ENCODE assay signal across 8 mouse cellular contexts in the genomic region with DNA sequence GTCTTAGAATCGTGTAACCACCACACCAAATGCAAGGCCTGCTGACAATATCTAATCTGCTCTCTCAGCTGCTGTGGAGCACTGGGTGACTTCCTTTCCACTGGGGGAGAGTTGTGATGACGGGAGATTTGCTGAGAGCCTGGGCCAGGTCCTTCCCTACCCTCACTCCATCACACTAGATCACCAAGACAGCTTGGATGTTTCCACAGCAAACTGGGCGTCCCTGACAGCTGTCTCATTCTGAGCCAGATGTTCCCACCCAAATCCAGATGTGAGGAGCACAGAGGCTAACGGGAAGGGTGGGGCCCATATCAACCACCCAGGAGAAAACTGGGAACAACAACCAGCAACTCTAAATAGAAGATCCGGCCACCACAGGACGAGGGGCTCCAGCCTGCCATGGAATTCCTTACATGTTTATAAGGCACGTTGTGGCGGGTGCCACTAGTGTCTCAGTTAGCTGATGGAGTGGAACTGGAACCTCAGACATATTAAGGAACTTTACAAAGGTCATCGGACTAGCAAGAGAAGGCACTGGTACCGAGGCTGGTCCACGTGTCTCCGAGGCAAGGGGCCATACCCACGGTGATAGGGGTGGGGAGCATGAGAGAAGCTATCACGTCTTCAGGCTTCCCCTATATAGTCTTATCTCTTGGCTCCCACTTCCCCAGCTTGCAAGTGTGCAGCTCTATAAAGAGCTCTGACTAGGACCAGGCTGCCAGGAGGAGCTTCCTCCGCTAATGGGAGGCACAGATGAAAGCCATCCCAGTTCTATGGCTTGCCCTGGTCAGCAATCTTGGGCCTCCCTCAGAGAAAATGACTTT. TPM values are rescaled to one million over a fixed set of nuclear protein-coding genes. Genes with fewer than 3 reads are reported as not detected.
A peak's percentile ranks its signal among the peaks of the same experiment; 100 is the strongest.
DNase-seq lines count a peak whose midpoint lies in the region; ATAC-seq and TF ChIP-seq lines count a peak whose summit lies in the region.

No protein-coding gene starts in this region.

- TF ChIP-seq CTCF in intestine, postnatal 0 days (IDR thresholded peaks at IDR 0.05; ENCODE audit: low read depth), result no peak

- 80% methylated on average over 15 of the region's 15 CpGs for WGBS in hindbrain, embryonic 10.5 days
- 79% methylated on average over 15 of the region's 15 CpGs for WGBS in hindbrain, embryonic 11.5 days
- 65% methylated on average over 15 of the region's 15 CpGs for WGBS in intestine, postnatal 0 days
- WGBS in midbrain, embryonic 15.5 days, result 82% methylated on average over 15 of the region's 15 CpGs

- no peak for ATAC-seq in hindbrain, embryonic 11.5 days (ENCODE audit: low FRiP score)
- no peak for ATAC-seq in intestine, postnatal 0 days
- no peak for ATAC-seq in midbrain, embryonic 15.5 days (replicated peaks)

- H3K9ac ChIP-seq in hindbrain, embryonic 11.5 days (ENCODE audit: low read depth, low read length), result no peak overlapping the region; the same call in 1 of the 2 replicates
- no peak overlapping the region for H3K9ac ChIP-seq in intestine, postnatal 0 days (ENCODE audit: low read depth, low read length)
- H3K9ac ChIP-seq in midbrain, embryonic 15.5 days, result peak overlapping the region; percentile 13

- H3K9me3 ChIP-seq in hindbrain, embryonic 10.5 days, result no peaks in the 10 kb centered on the region
- no peaks in the 10 kb centered on the region for H3K9me3 ChIP-seq in hindbrain, embryonic 11.5 days (ENCODE audit: control insufficient read depth, low read length)
- H3K9me3 ChIP-seq in intestine, postnatal 0 days (ENCODE audit: control insufficient read depth), result no peaks in the 10 kb centered on the region
- no peaks in the 10 kb centered on the region for H3K9me3 ChIP-seq in midbrain, embryonic 15.5 days

- no peak overlapping the region for H3K27ac ChIP-seq in hindbrain, embryonic 10.5 days
- H3K27ac ChIP-seq in hindbrain, embryonic 11.5 days (ENCODE audit: low read depth, low read length), result no peak overlapping the region
- H3K27ac ChIP-seq in intestine, postnatal 0 days (ENCODE audit: low read depth, low read length), result no peak overlapping the region; the same call in 1 of the 2 replicates
- H3K27ac ChIP-seq in midbrain, embryonic 15.5 days, result no peak overlapping the region

- 0 out of 2 replicates have a peak overlapping the region, but pooled peaks have one; percentile 4 for H3K4me3 ChIP-seq in hindbrain, embryonic 10.5 days
- H3K4me3 ChIP-seq in hindbrain, embryonic 11.5 days (ENCODE audit: low read depth, low read length), result no peak overlapping the region
- no peak overlapping the region for H3K4me3 ChIP-seq in intestine, postnatal 0 days (ENCODE audit: low read depth, low read length)
- no peak overlapping the region for H3K4me3 ChIP-seq in midbrain, embryonic 15.5 days

- peaks cover 35% of the 10 kb centered on the region for H3K4me1 ChIP-seq in hindbrain, embryonic 10.5 days (replicated peaks)
- no peaks in the 10 kb centered on the region; the same call in 1 of the 2 replicates for H3K4me1 ChIP-seq in hindbrain, embryonic 11.5 days (replicated peaks; ENCODE audit: control insufficient read depth, insufficient read depth, low read length)
- H3K4me1 ChIP-seq in intestine, postnatal 0 days (replicated peaks; ENCODE audit: control insufficient read depth, insufficient read depth, low read length), result no peaks in the 10 kb centered on the region; the same call in 1 of the 2 replicates
- H3K4me1 ChIP-seq in midbrain, embryonic 15.5 days, result peaks cover 25% of the 10 kb centered on the region

- DNase-seq in hindbrain, embryonic 10.5 days (ENCODE audit: low spot score), result no peak
- no peak for DNase-seq in hindbrain, embryonic 11.5 days (ENCODE audit: low spot score)
- peak; percentile 70 for DNase-seq in gastrocnemius, postnatal 25 days
- no peak for DNase-seq in layer of hippocampus, adult 18-20 months (ENCODE audit: low spot score in 2 of 2)
- DNase-seq in right cerebral cortex, postnatal 36 days (ENCODE audit: low spot score in 2 of 2), result no peak
- DNase-seq in layer of hippocampus, adult 11-12 months (ENCODE audit: low spot score), result no peak

- H3K36me3 ChIP-seq in hindbrain, embryonic 10.5 days, result peaks cover 10% of the 10 kb centered on the region
- H3K36me3 ChIP-seq in hindbrain, embryonic 11.5 days (ENCODE audit: control insufficient read depth, insufficient read depth, low read length), result no peaks in the 10 kb centered on the region
- H3K36me3 ChIP-seq in intestine, postnatal 0 days (ENCODE audit: control insufficient read depth, insufficient read depth), result peaks cover 29% of the 10 kb centered on the region
- peaks cover 8% of the 10 kb centered on the region; the same call in 1 of the 2 replicates for H3K36me3 ChIP-seq in midbrain, embryonic 15.5 days (replicated peaks)

- H3K4me2 ChIP-seq in hindbrain, embryonic 11.5 days (replicated peaks; ENCODE audit: low read depth, low read length), result no peak overlapping the region
- H3K4me2 ChIP-seq in intestine, postnatal 0 days (replicated peaks; ENCODE audit: low read depth), result peak overlapping the region; percentile 40
- peak overlapping the region; percentile 23; the same call in 1 of the 2 replicates for H3K4me2 ChIP-seq in midbrain, embryonic 15.5 days

- H3K27me3 ChIP-seq in hindbrain, embryonic 10.5 days (ENCODE audit: insufficient read depth, poor library complexity, severe bottlenecking), result peaks cover 26% of the 10 kb centered on the region
- H3K27me3 ChIP-seq in hindbrain, embryonic 11.5 days (ENCODE audit: control insufficient read depth, insufficient read depth, low read length), result peaks cover 6% of the 10 kb centered on the region
- H3K27me3 ChIP-seq in intestine, postnatal 0 days (replicated peaks; ENCODE audit: control insufficient read depth, insufficient read depth, low read length), result no peaks in the 10 kb centered on the region
- H3K27me3 ChIP-seq in midbrain, embryonic 15.5 days (replicated peaks), result no peaks in the 10 kb centered on the region; the same call in 1 of the 2 replicates

RNA-seq across cellular contexts. Expression of gene Cdc42ep2, which starts 2.3 kb away (rescaled TPM):
- polyA plus RNA-seq in hindbrain, embryonic 10.5 days (2016; fragmentation: Nextera tagmentation; extraction: Ambion mirVana), result 2.0 and 2.9 TPM in 2 replicates
- 3.4 TPM in 2 replicates for polyA plus RNA-seq in hindbrain, embryonic 11.5 days (2014; fragmentation: Nextera tagmentation; extraction: Ambion mirVana)
- total RNA-seq in gastrocnemius, postnatal 25 days (2021), result 10 to 100 TPM; 12.0 to 13.0 TPM
- polyA plus RNA-seq in intestine, postnatal 0 days (2015; fragmentation: Nextera tagmentation; extraction: Ambion mirVana), result 6.5 and 6.6 TPM in 2 replicates
- polyA plus RNA-seq in midbrain, embryonic 15.5 days (2015; fragmentation: Nextera tagmentation; extraction: Ambion mirVana), result 16.3 and 16.7 TPM in 2 replicates
- total RNA-seq in layer of hippocampus, adult 18-20 months (2021), result 1 to 10 TPM; 4.3 to 4.6 TPM

RNA-seq across cellular contexts. Expression of gene Dpf2, which starts 9.5 kb away (rescaled TPM):
- polyA plus RNA-seq in hindbrain, embryonic 10.5 days (2016; fragmentation: Nextera tagmentation; extraction: Ambion mirVana), result 225 TPM in 2 replicates
- polyA plus RNA-seq in hindbrain, embryonic 11.5 days (2014; fragmentation: Nextera tagmentation; extraction: Ambion mirVana), result 154 and 171 TPM in 2 replicates
- total RNA-seq in gastrocnemius, postnatal 25 days (2021), result 10 to 100 TPM; 80.6 to 83.5 TPM
- polyA plus RNA-seq in intestine, postnatal 0 days (2015; fragmentation: Nextera tagmentation; extraction: Ambion mirVana), result 49.9 and 51.9 TPM in 2 replicates
- 122 and 130 TPM in 2 replicates for polyA plus RNA-seq in midbrain, embryonic 15.5 days (2015; fragmentation: Nextera tagmentation; extraction: Ambion mirVana)
- 100 to 1,000 TPM in 1 of 2 experiments, 10 to 100 TPM in 1; 90.8 to 100 TPM for total RNA-seq in layer of hippocampus, adult 18-20 months (2021)

RNA-seq across cellular contexts. Expression of gene Tigd3, which starts 28.4 kb away (rescaled TPM):
- 9.9 and 11.3 TPM in 2 replicates for polyA plus RNA-seq in hindbrain, embryonic 10.5 days (2016; fragmentation: Nextera tagmentation; extraction: Ambion mirVana)
- polyA plus RNA-seq in hindbrain, embryonic 11.5 days (2014; fragmentation: Nextera tagmentation; extraction: Ambion mirVana), result 7.0 and 7.5 TPM in 2 replicates
- total RNA-seq in gastrocnemius, postnatal 25 days (2021), result under 1 TPM; 0.15 to 0.35 TPM
- 1.0 and 1.2 TPM in 2 replicates for polyA plus RNA-seq in intestine, postnatal 0 days (2015; fragmentation: Nextera tagmentation; extraction: Ambion mirVana)
- 13.8 and 16.4 TPM in 2 replicates for polyA plus RNA-seq in midbrain, embryonic 15.5 days (2015; fragmentation: Nextera tagmentation; extraction: Ambion mirVana)
- 1 to 10 TPM; 2.5 TPM for total RNA-seq in layer of hippocampus, adult 18-20 months (2021)

RNA-seq across cellular contexts. Expression of gene Pola2, which starts 41.7 kb away (rescaled TPM):
- 83.7 and 110 TPM in 2 replicates for polyA plus RNA-seq in hindbrain, embryonic 10.5 days (2016; fragmentation: Nextera tagmentation; extraction: Ambion mirVana)
- 67.7 and 68.3 TPM in 2 replicates for polyA plus RNA-seq in hindbrain, embryonic 11.5 days (2014; fragmentation: Nextera tagmentation; extraction: Ambion mirVana)
- total RNA-seq in gastrocnemius, postnatal 25 days (2021), result 10 to 100 TPM in 1 of 2 experiments, 1 to 10 TPM in 1; 9.2 to 10.8 TPM
- 23.5 and 23.9 TPM in 2 replicates for polyA plus RNA-seq in intestine, postnatal 0 days (2015; fragmentation: Nextera tagmentation; extraction: Ambion mirVana)
- polyA plus RNA-seq in midbrain, embryonic 15.5 days (2015; fragmentation: Nextera tagmentation; extraction: Ambion mirVana), result 25.3 and 25.4 TPM in 2 replicates
- 1 to 10 TPM; 5.0 to 5.9 TPM for total RNA-seq in layer of hippocampus, adult 18-20 months (2021)

RNA-seq across cellular contexts. Expression of gene Slc25a45, which starts 44.7 kb away (rescaled TPM):
- polyA plus RNA-seq in hindbrain, embryonic 10.5 days (2016; fragmentation: Nextera tagmentation; extraction: Ambion mirVana), result 2.8 TPM in 2 replicates
- polyA plus RNA-seq in hindbrain, embryonic 11.5 days (2014; fragmentation: Nextera tagmentation; extraction: Ambion mirVana), result 1.0 and 1.1 TPM in 2 replicates
- total RNA-seq in gastrocnemius, postnatal 25 days (2021), result 1 to 10 TPM in 1 of 2 experiments, under 1 TPM in 1; 0.59 to 1.3 TPM
- 3.8 and 4.0 TPM in 2 replicates for polyA plus RNA-seq in intestine, postnatal 0 days (2015; fragmentation: Nextera tagmentation; extraction: Ambion mirVana)
- polyA plus RNA-seq in midbrain, embryonic 15.5 days (2015; fragmentation: Nextera tagmentation; extraction: Ambion mirVana), result 2.0 and 2.9 TPM in 2 replicates
- 1 to 10 TPM; 2.9 to 3.2 TPM for total RNA-seq in layer of hippocampus, adult 18-20 months (2021)
